Mouse (Mus musculus) c-Kit-negative CD71-positive TER-119-positive erythroid progenitor cells, embryonic 14.5 days (primary cell): ENCODE measurements around the gene Slc12a3.
"Not testable (repeated sequence)": the region's sequence is repeated elsewhere in the genome, so short reads cannot be mapped to it uniquely, and the experiment has no call there.

Experiments
- DNase-seq: peaks from one replicate; pipeline ENCODE4 v3.0.0-alpha.2; 2013; ENCODE audit warnings: low read depth, low spot score

The Slc12a3 gene

DNA sequence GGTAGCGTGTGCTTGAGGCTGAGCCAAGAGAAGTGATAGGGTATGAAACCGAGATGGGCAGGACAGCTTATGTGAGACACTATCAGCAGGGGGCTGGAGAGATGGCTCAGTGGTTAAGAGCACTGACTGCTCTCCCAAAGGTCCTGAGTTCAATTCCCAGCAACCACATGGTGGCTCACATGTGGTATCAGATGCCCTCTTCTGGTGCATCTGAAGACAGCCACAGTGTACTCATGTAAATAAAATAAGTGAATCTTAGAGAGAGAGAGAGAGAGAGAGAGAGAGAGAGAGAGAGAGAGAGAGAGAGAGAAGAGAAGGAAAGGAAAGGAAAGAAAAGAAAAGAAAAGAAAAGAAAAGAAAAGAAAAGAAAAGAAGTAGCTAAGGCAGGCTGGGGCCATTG is 71.0 kb downstream of the Slc12a3 start:
- not testable (repeated sequence) for DNase-seq

DNA sequence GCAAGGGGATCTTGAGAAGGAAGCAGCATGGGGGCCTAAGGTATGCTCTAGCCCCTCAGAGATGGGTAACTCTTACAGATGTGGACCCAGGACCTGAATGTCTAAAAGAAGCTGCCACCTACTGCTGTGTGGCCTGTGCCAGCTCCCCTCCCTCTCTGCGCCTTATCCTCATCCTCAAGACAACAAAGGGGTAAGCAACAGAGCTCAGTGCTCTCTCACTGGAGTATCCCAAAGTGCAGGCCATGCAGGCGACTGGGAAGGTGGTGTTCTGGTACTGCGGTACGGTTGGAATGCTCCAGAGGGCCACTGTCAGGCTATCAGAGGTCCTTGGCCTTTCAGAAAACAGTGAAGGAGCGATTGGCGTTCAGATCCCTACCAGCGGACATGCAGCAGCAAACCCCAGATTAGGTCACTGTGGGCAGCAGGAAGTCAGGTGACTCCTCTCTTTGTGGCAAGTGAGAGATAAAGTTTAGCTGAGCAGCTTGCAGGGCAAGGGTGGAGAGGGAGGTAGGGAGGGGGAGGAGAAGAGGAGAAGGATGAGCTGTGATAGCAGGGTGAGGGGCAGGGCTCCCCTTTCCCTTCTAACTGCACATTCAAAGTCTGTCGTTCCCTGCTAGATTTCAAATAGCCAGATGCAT is 79.6 kb downstream of the Slc12a3 start:
- DNase-seq = no peak

DNA sequence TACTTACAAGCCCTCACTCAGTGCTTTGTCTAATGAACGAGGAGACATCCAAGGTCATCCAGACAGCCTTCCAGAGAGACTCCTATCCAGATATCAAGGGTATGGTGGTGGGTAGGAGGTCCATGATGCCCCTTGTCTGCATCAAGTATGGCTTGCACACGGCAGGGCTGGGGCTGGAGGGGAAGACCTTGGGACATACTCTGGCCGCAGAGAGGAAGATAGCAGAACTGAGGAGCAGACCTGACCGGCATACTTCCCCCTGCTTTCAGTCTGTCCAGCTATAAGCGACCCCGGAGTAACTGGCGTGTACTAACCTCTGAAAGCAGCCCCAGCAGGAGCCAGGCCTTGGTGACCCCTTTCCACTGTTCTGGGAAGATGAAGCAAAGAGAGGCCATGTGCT is 80.5 kb downstream of the Slc12a3 start:
- no peak for DNase-seq

- DNase-seq = no peak
Measured at GRCm38 (mm10) chr8:94412518-94412917, 83.5 kb downstream of the Slc12a3 start.

GRCm38 (mm10) chr8:94413509-94413908 is 84.5 kb downstream of the Slc12a3 start:
- DNase-seq = no peak

DNA sequence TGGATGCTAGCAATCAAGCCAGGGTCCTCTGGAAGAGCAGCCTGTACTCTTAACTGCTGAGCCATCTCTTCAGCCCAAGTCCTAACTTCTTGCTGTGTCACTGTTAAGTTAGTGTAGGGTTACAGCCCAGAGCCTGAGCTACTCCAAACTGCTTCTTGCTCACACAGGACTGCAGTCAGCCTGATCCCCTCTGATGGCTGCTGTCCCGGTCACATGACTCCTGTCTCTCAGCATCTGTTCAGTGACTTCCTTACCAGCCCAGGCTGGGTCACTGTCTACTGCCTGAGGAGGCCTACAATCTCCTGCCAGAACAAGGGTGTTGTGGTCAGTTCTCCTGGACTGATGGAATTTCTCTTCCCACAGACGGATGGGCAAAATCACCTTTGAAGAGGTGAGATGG is 86.2 kb downstream of the Slc12a3 start:
- DNase-seq = no peak
